Mouse (Mus musculus): ENCODE measurements at regions not wholly inside any gene's neighbourhood (a gene's known extent, or its start where the extent isn't known, plus 50 kb on each side); places are given as distances from the start of the nearest gene placed in this dataset.

GRCm38 (mm10) chr12:70712322-70713024 is 112.8 kb upstream of the Frmd6 start:
- no peak for DNase-seq (ENCODE audit: low spot score in 2 of 2)

DNA sequence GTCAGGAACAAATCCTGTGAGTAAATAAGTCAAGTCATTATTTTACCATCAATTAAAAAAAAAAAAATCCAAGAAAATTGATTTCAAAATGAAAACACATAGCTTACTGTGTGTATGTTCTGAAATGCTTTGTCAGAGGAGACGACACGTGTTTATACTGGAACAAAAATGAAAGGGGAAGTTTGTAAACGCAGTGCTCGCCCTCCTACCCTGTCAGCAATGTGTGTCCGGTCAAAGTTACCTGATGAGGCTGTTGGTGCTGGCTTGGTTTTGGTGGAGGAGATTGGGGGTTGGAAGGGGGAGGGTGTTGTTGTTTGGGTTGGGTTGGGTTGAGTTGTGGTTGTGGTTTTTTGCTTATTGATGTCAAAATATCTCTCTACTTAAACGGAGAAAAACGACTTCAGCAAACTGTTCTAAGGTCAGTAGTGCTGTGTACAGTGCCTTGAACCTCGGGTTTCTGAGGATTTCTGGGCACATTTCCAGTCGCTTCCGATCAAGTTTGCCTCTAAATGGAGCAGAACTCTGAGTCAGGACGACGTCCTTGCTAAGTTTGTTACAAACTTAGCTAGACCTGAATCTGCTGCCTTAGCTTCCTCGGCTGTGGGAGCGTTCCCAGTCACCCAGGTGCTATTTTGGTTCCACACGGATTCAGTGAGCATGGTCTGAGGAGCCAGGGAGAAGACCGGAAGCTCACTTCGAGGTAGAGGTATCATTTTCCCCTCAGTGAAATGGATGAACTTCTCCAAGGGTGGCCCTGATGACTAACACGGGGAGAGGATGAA is 111.6 kb upstream of the Frmd6 start:
- DNase-seq (ENCODE audit: low spot score in 2 of 2), result no peak

- DNase-seq (ENCODE audit: low spot score in 2 of 2), result no peak
These were observed 111.0 kb upstream of the Frmd6 start for GRCm38 (mm10) chr12:70714281-70714679.

GRCm38 (mm10) chr12:70715836-70716235 is 109.5 kb upstream of the Frmd6 start:
- DNase-seq (ENCODE audit: low spot score in 2 of 2), result no peak

DNA sequence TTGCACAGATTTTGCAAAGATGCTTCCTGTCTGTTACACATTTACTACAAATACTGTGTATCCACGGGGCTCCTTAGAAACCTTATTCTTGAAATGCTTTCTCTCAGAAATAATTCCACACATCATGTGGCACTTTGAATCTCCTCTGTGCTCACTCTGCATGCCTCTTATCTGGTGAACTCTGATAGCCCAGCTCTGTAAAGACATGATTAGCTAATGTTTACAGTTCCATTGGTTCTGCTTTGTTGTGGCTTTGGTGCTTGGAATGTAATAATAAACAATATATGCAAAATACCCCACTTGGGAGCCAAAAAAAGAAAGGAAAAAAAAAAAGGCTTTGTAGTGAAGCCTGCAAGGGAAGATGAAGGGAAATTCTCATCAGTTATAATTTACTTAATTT is 106.7 kb upstream of the Frmd6 start:
- no peak for DNase-seq (ENCODE audit: low spot score in 2 of 2)

DNA sequence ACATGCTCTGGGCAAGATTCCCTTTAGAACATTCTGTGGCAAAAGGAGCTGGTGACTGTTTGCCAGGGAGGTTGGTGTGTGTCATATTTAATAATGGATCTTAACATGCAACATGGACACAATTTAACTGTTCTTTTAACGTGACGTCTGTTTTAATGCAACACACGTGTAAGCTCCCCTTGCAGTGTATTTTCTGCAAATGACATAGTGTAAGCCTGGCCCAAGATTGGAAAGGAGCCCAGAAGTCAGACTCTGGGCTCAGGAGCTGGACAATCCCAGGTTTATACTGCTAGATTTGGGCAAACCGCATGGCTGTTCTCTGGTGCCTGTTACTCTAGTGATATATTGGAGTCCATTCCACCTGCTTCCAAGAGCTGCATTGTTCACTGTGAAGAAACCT is 106.1 kb upstream of the Frmd6 start:
- no peak for DNase-seq (ENCODE audit: low spot score in 2 of 2)

DNA sequence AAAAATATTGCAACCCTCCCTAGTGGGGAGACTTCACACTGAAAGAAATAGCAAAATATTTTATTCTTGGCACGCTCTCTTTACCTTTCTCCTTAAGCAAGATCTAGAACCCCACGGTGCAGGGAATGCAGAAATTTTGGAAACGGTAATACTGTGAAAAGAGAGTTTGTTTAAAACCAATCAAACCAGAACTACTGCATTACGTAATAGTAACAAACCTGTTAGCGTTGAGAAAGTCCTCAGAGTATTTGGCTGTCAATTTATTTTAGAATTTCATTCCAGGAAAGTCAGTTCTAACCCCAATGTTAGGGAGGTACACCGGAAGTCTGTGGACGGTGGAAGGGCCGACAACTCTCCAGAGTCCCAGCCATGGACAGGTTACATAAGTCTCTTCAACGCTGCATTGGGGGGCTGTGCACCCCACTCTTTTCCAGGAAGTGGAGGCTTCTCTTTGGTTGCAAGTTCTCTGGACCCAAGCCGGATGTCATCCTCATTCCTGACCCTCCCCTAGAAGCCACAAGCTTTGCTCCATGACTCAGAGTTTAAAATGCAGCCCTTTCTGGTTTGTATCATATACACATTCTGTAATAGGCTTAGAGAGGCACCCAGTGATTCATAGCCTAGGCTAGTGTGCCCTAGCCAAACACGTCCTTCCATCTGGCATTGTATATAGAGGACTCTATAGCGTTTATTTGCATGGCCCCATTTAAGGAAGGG is 105.0 kb upstream of the Frmd6 start:
- DNase-seq (ENCODE audit: low spot score in 2 of 2), result no peak

GRCm38 (mm10) chr12:70725326-70725725 is 100.0 kb upstream of the Frmd6 start:
- DNase-seq (ENCODE audit: low spot score in 2 of 2), result no peak

GRCm38 (mm10) chr12:70727496-70728259 is 97.6 kb upstream of the Frmd6 start:
- no peak for DNase-seq (ENCODE audit: low spot score in 2 of 2)

DNA sequence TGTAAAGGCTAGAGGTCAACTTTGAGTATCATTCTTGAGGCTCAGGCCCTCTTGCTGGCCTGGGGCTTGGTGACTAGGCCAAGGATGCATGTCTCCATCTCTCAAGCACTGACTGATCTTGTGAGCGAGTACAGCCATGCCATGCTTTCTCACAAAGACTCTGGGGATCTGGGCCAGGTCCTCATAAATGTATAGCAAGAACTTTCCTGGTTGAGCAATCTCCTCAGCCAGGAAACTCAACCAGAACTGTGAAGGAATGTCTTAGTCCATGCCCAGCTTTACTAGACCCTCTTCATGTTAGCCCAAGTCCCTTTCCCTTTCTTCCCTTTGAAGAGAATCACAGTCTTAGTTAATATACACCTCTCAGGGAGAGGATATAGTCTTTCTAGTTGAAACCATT is 96.9 kb upstream of the Frmd6 start:
- no peak for DNase-seq (ENCODE audit: low spot score in 2 of 2)

DNA sequence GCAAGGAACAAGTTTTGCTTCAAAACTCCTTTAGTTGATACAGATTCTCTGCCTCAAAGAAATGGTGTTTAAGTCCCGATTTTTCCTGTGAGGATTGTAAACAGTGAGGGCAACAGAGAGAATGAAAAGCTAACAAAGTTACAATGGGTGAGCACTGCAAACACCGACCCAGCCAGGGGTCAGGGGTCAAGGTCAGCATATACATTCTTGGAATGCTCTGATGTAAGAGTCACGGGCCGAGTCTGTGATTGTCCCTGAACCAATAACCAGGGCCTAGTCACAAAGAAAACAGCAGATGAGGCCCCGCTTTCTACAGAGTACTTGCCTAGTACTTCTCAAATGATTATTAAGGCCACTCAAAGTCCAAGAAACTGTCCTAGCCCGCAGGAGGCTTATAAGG is 95.4 kb upstream of the Frmd6 start:
- DNase-seq (ENCODE audit: low spot score in 2 of 2), result no peak

DNA sequence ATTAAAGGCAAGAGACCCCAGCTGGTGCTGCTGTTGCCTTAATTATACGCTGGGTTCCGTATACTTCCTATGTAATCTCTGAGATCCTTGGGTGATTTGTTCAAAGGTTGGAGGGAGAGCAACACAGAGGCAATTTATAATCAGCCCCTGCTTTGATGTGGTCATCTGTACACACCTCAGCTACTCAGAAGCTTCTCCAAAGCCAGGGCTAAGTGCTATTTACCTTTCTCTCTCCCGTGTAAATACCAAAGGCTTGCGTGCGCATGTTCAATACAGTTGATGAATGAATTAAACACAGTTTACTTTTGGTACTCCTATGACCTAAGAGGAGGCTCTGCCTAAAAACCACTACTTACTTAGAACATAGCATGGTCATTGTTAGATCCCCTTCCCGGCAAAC is 93.8 kb upstream of the Frmd6 start:
- no peak for DNase-seq (ENCODE audit: low spot score in 2 of 2)

DNA sequence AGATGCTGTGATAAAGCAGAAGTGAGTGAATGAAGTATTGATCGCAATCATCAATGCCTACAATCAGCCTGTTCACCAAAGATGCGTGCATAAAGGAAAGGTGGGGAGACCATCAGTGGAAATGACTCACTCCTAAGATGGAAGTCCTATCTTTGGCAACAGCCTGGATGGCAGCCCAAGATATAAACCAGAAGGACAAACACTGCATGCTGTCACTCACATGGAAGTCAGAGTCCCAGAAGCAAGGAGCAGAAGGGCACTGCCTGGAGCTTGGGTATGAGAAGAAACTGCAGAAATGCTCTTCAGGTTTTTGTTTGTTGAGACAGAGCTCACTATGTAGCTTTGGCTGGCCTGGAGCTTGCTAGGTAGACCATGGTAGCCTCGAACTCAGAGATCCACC is 92.7 kb upstream of the Frmd6 start:
- no peak for DNase-seq (ENCODE audit: low spot score in 2 of 2)

DNA sequence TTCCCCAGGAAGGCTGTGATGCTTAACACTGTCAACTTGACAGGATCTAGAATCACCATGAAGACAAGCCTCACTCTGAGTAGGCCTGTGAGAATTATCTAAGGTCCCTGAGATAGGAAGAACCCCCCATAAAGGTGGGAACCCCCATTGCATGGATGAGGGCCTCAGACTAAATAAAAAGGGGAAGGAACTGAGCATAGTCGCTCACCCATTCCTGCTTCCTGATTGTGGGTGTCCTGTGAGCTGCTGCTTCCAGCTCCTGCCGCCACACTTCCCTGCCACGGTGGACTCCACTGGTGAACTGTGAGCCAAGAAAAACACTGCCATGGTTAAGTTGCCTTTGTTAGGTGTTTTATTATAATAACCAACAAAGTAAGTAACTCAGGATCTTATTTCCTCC is 86.8 kb upstream of the Frmd6 start:
- no peak for DNase-seq (ENCODE audit: low spot score in 2 of 2)

DNA sequence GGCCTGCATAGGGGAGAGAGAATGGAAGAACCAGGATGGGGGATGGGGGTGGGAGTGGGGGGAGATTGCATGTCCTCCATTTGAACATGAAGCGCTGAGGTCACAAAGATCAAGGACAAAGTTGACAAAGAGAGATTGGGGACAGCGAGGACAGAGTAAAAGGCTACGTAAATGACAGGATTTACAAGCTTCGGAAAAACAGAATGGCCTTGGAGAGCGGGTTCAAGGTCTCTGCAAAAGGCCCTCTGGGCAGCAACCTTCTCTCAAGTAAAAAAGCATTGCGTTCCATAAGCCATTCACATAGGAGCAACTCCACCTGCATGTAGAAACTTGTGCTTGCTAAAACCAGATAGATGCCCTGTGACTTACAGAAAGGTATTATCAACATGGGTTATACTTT is 86.0 kb upstream of the Frmd6 start:
- no peak for DNase-seq (ENCODE audit: low spot score in 2 of 2)

DNA sequence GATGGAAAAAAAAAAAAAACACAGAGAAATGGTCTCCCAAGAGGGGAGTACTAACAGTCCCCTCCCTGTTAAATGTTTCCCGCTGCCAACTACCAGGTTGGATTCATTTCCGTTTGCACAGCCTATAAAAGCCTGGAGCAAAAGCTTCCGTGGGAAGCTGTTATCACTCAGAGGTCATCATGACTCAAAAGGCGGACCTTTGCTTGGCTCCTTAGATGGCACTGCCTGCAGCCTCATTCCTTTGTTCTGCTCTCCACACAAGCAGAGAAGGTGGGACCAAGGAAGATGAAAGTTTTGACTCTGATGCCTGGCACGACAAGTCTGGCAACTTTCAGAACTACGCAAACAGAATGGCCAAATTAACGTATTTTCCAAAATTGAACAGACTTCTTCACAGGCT is 85.5 kb upstream of the Frmd6 start:
- no peak for DNase-seq (ENCODE audit: low spot score in 2 of 2)

- DNase-seq (ENCODE audit: low spot score in 2 of 2), result no peak
These were observed 82.5 kb upstream of the Frmd6 start for GRCm38 (mm10) chr12:70742836-70743235.

DNA sequence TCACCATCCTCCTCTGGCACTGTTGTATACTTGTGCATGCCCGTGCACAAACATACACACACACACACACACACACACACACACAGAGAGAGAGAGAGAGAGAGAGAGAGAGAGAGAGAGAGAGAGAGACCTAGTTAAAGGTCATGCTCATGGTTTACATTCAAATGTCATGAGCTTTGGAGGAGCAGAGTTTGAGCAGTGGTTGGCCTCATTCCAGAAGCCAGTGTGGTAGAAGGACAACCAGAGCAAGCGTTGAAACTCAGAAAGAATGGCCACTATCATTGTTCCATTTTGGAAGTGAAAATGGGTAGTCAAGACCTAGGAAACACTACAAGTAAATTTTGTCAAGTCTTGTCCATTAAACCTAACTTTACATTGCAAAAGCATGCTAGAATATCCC is 79.6 kb upstream of the Frmd6 start:
- DNase-seq (ENCODE audit: low spot score in 2 of 2), result no peak

DNA sequence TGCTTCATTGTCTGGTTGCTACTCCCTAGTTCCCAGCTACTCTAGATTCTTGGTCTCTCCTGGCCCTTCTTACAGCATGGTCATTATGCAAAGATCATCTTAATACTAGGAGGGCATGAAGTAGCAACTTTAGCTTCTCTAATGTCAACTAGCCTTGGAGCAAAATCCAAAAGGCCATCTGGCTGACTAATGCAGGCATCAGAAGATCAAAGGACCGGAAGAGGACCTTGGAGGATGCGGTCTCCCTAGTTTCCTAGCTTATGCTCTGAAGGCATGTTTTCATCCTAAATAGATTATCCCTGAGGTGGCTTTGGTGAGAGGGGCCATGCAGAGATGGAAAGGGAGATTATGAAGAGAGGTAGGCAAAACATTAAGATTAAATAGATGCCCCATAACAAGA is 75.7 kb upstream of the Frmd6 start:
- DNase-seq (ENCODE audit: low spot score in 2 of 2), result no peak

DNA sequence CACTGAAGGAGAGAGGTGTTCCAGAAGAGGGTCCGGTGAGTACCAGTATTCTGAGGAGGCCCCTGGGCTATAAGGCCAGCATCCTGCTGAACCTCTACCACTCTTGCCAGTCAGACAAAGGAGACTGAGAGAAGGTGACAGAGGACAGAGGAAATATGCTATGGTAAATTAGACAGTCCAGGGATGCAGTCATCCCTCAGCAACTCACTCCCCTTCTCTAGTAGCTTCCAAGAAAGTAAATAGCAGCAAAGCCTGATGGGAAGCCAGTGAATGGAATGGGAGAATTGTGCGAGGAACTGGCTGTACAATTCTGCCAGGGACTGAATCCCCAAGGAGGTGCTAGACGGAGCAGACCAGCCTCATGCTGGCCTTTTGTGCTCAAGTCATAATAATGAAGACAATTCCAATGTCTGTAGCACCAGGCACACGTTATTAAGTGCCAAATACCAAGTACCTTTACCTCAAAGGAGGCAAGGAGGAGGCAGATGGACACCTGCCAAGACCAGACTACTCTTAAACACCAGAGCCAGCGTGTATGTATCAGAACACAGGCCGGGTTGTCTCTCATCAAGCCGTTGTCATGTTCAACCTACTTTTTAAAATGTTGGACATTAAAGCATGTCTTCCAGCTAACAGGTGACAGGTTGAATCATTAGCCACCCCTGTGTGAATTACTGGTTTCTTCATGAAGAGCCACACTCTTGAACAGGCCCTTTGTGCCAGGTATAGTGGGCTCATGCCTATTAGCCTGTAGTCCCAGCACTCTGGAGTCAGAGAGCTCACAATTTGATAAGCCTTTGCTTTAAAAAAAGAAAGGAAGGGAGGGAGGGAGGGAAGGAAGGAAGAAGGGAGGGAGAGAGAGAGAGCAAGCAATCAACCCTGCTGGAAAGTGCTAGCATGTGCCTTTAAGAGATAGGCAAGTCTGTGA is 74.4 kb upstream of the Frmd6 start:
- DNase-seq (ENCODE audit: low spot score in 2 of 2), result no peak
